Mouse (Mus musculus): ENCODE measurements around the gene Atg9b.

DNA sequence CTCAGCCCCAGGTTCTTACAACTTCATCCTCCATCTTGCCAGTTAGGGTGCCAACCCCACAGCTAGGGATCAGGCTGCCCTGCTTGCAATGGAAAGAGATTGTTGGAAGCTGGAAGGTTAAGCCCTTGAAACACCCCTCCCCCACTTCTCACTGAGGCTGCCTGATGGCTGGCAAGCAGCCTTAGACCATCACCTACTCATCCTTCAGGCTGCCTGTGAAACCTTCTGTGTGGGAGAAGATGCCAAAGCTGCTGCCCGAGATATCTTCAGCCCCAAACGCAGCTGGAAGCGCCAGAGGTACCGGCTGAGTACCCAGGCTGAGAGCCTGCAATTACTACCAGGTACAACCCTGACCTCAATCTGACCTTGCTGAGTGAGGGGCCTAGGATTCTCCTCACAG lies 12.4 kb downstream of the Atg9b start:
- no peak for TF ChIP-seq POLR2A (IDR thresholded peaks at IDR 0.05; ENCODE audit: extremely low read depth, insufficient read depth, low read length)
- TF ChIP-seq CTCF (IDR thresholded peaks at IDR 0.05; ENCODE audit: low read depth, low read length): no peak
